Mouse (Mus musculus) layer of hippocampus, adult 9-10 months (tissue): Measurements from ENCODE around the gene Dynlt1c.
"Not testable (repeated sequence)": the region's sequence is repeated elsewhere in the genome, so short reads cannot be mapped to it uniquely, and the experiment has no call there.

Source experiments
- DNase-seq: peaks from one replicate; pipeline ENCODE4 v3.0.0; 2022; ENCODE audit warnings: low spot score

Dynlt1c gene

DNA sequence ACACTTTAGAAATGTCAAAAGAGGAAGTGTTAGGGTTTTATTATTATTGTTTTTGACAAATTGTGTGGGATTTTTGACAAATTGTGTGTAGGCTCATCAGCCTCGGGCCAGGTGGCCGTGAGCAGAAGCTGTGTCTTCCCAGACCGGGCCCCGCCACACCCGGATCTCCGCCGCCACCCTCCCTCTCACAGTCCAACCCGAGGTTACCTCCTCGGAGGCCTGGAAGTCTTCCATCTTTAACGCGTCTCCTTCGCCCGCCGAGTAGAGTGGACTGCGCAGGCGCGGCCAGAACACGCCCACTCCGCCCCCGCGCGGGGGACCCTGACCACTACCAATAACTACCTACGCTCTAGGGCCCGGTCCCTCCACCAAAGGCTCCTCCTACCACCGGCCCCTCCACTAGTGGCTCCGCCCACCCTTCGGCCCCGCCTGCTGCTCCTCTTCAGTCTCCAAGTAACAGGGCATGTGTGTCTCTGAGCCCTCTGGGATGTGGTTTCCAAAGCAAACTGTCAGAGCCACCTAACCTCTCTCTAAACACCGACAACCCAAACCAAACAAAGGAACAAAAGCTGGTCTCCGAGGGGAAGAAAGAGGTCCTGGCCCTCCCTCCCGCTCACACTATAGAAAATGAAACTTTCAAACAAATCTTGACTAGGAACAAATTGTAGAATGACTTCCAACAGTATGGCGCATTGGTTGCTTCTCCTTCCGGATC, 54.3 kb downstream of the Dynlt1c start, which contains the start of gene Dynlt1f:
Dynlt1f (minus strand) TSS at position 334 of the 715 bp plus-strand sequence.
- DNase-seq: peak; percentile 52

DNA sequence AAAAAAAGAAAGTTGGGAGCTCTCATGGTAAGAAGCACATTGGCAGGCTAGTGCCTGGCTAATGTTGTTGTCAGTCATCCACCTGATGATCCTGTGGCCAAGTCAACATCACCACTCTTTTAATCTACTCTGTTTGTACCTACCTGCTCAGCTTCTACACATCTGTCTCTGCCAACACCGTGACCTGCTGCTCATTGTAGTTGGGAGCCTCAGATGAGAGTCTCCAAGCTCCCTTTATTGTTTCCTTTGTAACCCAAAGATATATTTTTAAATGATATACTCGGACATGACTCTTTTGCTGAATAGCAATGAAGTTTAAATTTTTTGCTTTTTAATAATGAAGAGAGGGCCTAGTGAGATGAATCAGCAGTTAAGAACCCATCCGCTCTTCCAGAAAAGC, 55.0 kb downstream of the Dynlt1c start:
- DNase-seq: not testable (repeated sequence)

DNA sequence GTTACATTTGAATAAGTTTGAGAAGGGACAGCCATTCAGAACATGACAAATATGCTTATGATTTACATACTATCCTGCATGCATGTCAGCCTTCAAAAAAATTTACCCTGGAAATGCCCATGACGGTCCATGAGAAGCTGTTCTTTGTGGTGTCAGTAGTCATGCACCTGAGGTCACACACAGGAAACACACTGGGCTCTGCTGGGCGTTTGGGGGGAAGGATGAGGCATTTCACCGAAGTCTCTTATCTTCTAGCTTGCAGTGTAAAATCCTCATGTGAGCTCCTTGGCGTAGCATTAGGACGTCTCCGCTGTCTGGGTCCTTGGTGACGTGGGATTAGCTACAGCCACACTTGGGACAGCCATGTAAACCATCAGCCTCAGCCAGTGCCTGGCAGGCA, 57.3 kb downstream of the Dynlt1c start, which contains the start of gene Sytl3:
Sytl3 (plus strand) TSS at position 293 of the 400 bp plus-strand sequence.
- not testable (repeated sequence) for DNase-seq
